In genomic region chr3:122718631-122719030, GRCm38 (mm10) we compare ENCODE assay signal across 27 mouse cellular contexts. TPM values are rescaled to one million over a fixed set of nuclear protein-coding genes. Genes with fewer than 3 reads are reported as not detected.
A peak's percentile ranks its signal among the peaks of the same experiment; 100 is the strongest.
DNase-seq lines count a peak whose midpoint lies in the region; ATAC-seq and TF ChIP-seq lines count a peak whose summit lies in the region.
"Had no signal": no experiment of that assay in that cellular context is flagged by ENCODE, and none has a peak within 500 bp of the region (broad histone marks: within the 10 kb centered on the region; RNA-seq: fewer than 3 reads in every experiment).

No protein-coding gene starts in this region.

- no peak overlapping the region for H3K4me2 ChIP-seq in forebrain, postnatal 0 days (ENCODE audit: low read depth)
- no peak overlapping the region for H3K4me2 ChIP-seq in hindbrain, embryonic 14.5 days (replicated peaks)
- H3K4me2 ChIP-seq: embryonic facial prominence, embryonic 13.5 days; forebrain, embryonic 12.5 days; forebrain, embryonic 15.5 days; heart, embryonic 11.5 days; hindbrain, embryonic 13.5 days had no signal

- TF ChIP-seq EP300 in MEL (IDR thresholded peaks at IDR 0.05; ENCODE audit: low read depth in 1 of 2, low read length in 2 of 2): peak; percentile 48 to 60

- no peak overlapping the region for H3K9ac ChIP-seq in MEL (ENCODE audit: control insufficient read depth, low read depth, low read length, poor library complexity, severe bottlenecking)
- no peak overlapping the region for H3K9ac ChIP-seq in forebrain, postnatal 0 days
- no peak overlapping the region for H3K9ac ChIP-seq in hindbrain, embryonic 14.5 days
- H3K9ac ChIP-seq: embryonic facial prominence, embryonic 13.5 days; forebrain, embryonic 12.5 days; forebrain, embryonic 15.5 days; hindbrain, embryonic 13.5 days had no signal

- 79% methylated on average over 2 of the region's 2 CpGs for WGBS in forebrain, postnatal 0 days
- 84% methylated on average over 2 of the region's 2 CpGs for WGBS in hindbrain, embryonic 14.5 days

- no peak for TF ChIP-seq RAD21 in MEL (IDR thresholded peaks at IDR 0.05; ENCODE audit: low read depth, low read length)

- H3K9me3 ChIP-seq in MEL (replicated peaks; ENCODE audit: insufficient read depth, low read length): no peaks in the 10 kb centered on the region
- no peaks in the 10 kb centered on the region for H3K9me3 ChIP-seq in forebrain, postnatal 0 days (ENCODE audit: low read length)
- H3K9me3 ChIP-seq in hindbrain, embryonic 14.5 days (ENCODE audit: control insufficient read depth, low read length): no peaks in the 10 kb centered on the region
- H3K9me3 ChIP-seq: embryonic facial prominence, embryonic 10.5 days; embryonic facial prominence, embryonic 13.5 days; forebrain, embryonic 12.5 days; forebrain, embryonic 15.5 days; hindbrain, embryonic 13.5 days had no signal

- H3K27me3 ChIP-seq in MEL (ENCODE audit: control insufficient read depth in 1 of 2, insufficient read depth in 2 of 2, low read length in 2 of 2): no peaks in the 10 kb centered on the region
- no peaks in the 10 kb centered on the region for H3K27me3 ChIP-seq in forebrain, postnatal 0 days (ENCODE audit: insufficient read depth, low read length)
- no peaks in the 10 kb centered on the region for H3K27me3 ChIP-seq in hindbrain, embryonic 14.5 days (ENCODE audit: control insufficient read depth, insufficient read depth, low read length)
- H3K27me3 ChIP-seq: embryonic facial prominence, embryonic 13.5 days; forebrain, embryonic 12.5 days; forebrain, embryonic 15.5 days; hindbrain, embryonic 13.5 days had no signal

- no peaks in the 10 kb centered on the region for H3K4me1 ChIP-seq in MEL (ENCODE audit: control insufficient read depth in 1 of 2, insufficient read depth in 2 of 2, low read length in 2 of 2)
- no peaks in the 10 kb centered on the region for H3K4me1 ChIP-seq in forebrain, postnatal 0 days (ENCODE audit: insufficient read depth)
- H3K4me1 ChIP-seq in hindbrain, embryonic 14.5 days (replicated peaks; ENCODE audit: control insufficient read depth, insufficient read depth, low read length): no peaks in the 10 kb centered on the region
- H3K4me1 ChIP-seq: embryonic facial prominence, embryonic 10.5 days; embryonic facial prominence, embryonic 13.5 days; forebrain, embryonic 12.5 days; forebrain, embryonic 15.5 days; hindbrain, embryonic 13.5 days had no signal

- H3K36me3 ChIP-seq in MEL (ENCODE audit: control insufficient read depth in 1 of 2, insufficient read depth in 2 of 2, low read length in 2 of 2): no peaks in the 10 kb centered on the region
- H3K36me3 ChIP-seq in forebrain, postnatal 0 days (ENCODE audit: insufficient read depth): no peaks in the 10 kb centered on the region
- no peaks in the 10 kb centered on the region for H3K36me3 ChIP-seq in hindbrain, embryonic 14.5 days (replicated peaks; ENCODE audit: control insufficient read depth, insufficient read depth)
- H3K36me3 ChIP-seq: embryonic facial prominence, embryonic 10.5 days; embryonic facial prominence, embryonic 13.5 days; forebrain, embryonic 12.5 days; forebrain, embryonic 15.5 days; hindbrain, embryonic 13.5 days had no signal

- H3K79me2 ChIP-seq in MEL (ENCODE audit: control insufficient read depth, insufficient read depth, low read length, poor library complexity): no peaks in the 10 kb centered on the region

- ATAC-seq in megakaryocyte progenitor cell, adult 5-6 weeks (replicated peaks; ENCODE audit: poor library complexity): peak; percentile 37; the same call in 1 of the 2 replicates
- ATAC-seq in forebrain, postnatal 0 days: no peak
- no peak for ATAC-seq in hindbrain, embryonic 14.5 days (ENCODE audit: low FRiP score)
- ATAC-seq: activated CD4-positive, CD25-positive, alpha-beta regulatory T cell, adult 4 months; CD4-positive, CD25-positive, alpha-beta regulatory T cell, adult 4 months; forebrain, embryonic 15.5 days; hindbrain, postnatal 0 days; intestine, postnatal 0 days had no signal

- TF ChIP-seq POLR2A in MEL (IDR thresholded peaks at IDR 0.05; ENCODE audit: control insufficient read depth in 1 of 2, insufficient read depth in 1 of 2, low read depth in 1 of 2, low read length in 2 of 2, poor library complexity in 1 of 2): no peak

- DNase-seq in 416B (ENCODE audit: low read depth) (peak; percentile 93), MEL (ENCODE audit: low read depth, low spot score) (peak; percentile 53)
- no peak for DNase-seq in urinary bladder, postnatal 14 days (ENCODE audit: low spot score)
- no peak for DNase-seq in forebrain, postnatal 0 days
- DNase-seq in hindbrain, embryonic 14.5 days (ENCODE audit: low spot score): no peak
- DNase-seq: adrenal gland, adult 8-10 months; adrenal gland, postnatal 25 days; B cell, adult 2 months; cerebellum, adult 18-20 months; cerebellum, adult 9-10 months; cerebellum, postnatal 14 days; embryo, embryonic 11 days; gastrocnemius, adult 2 months; gastrocnemius, postnatal 14 days; heart, adult 11 months had no signal

- no peak for TF ChIP-seq CTCF in MEL (IDR thresholded peaks at IDR 0.05 in 2 of 3, conservative IDR thresholded peaks at IDR 0.05 in 1 of 3; ENCODE audit: control insufficient read depth in 1 of 3, insufficient read depth in 1 of 3, low read depth in 2 of 3, low read length in 3 of 3, poor library complexity in 1 of 3, severe bottlenecking in 1 of 3)
- TF ChIP-seq CTCF in forebrain, postnatal 0 days (IDR thresholded peaks at IDR 0.05; ENCODE audit: low read depth): no peak

- no peak overlapping the region for H3K4me3 ChIP-seq in MEL (ENCODE audit: control insufficient read depth in 1 of 2, insufficient read depth in 1 of 2, low read depth in 2 of 2, low read length in 2 of 2)
- no peak overlapping the region for H3K4me3 ChIP-seq in forebrain, postnatal 0 days (ENCODE audit: low read depth, low read length)
- no peak overlapping the region for H3K4me3 ChIP-seq in hindbrain, embryonic 14.5 days (replicated peaks; ENCODE audit: low read length)
- H3K4me3 ChIP-seq: embryonic facial prominence, embryonic 10.5 days; embryonic facial prominence, embryonic 13.5 days; erythroblast, embryonic 14.5 days; forebrain, embryonic 12.5 days; forebrain, embryonic 15.5 days; gastrocnemius, adult 2 months; hindbrain, embryonic 13.5 days had no signal

- no peak overlapping the region for H3K27ac ChIP-seq in MEL (ENCODE audit: control insufficient read depth, low read depth, low read length)
- no peak overlapping the region for H3K27ac ChIP-seq in forebrain, postnatal 0 days (ENCODE audit: low read depth, low read length)
- H3K27ac ChIP-seq in hindbrain, embryonic 14.5 days: no peak overlapping the region
- H3K27ac ChIP-seq: embryonic facial prominence, embryonic 10.5 days; embryonic facial prominence, embryonic 13.5 days; forebrain, embryonic 12.5 days; forebrain, embryonic 15.5 days; gastrocnemius, adult 2 months; hindbrain, embryonic 13.5 days; hindbrain, postnatal 0 days had no signal

TF ChIP-seq in MEL, 35 proteins besides CTCF, POLR2A, EP300 and RAD21:
- TF ChIP-seq CHD1 (IDR thresholded peaks at IDR 0.05; ENCODE audit: low read depth, low read length): no peak
- TF ChIP-seq UBTF (IDR thresholded peaks at IDR 0.05; ENCODE audit: borderline replicate concordance, insufficient read depth, low read depth, low read length): no peak
- peak; percentile 50; the same call in 1 of the 2 replicates for TF ChIP-seq GATA1 (IDR thresholded peaks at IDR 0.05; ENCODE audit: low read depth, low read length)
- peak; percentile 70 for TF ChIP-seq JUND (IDR thresholded peaks at IDR 0.05; ENCODE audit: low read depth, low read length)
- TF ChIP-seq ETS1 (IDR thresholded peaks at IDR 0.05; ENCODE audit: low read depth, low read length): peak; percentile 50; the same call in 1 of the 2 replicates
TF ChIP-seq in MEL: peak in this region for 3.

RNA-seq across cellular contexts. Expression of gene Pde5a, which starts 10.1 kb away (rescaled TPM):
- not detected in 2 replicates for total RNA-seq in MEL (2012; rRNA removed)
- not detected for polyA plus RNA-seq in MEL (2012; ENCODE audit: insufficient read depth in 1 of 2, insufficient read length in 2 of 2, low read depth in 1 of 2, low replicate concordance in 2 of 2, missing spikeins in 1 of 2)
- 1.1 TPM in 2 replicates for total RNA-seq in megakaryocyte progenitor cell, adult 5-6 weeks (2015)
- 1.2 and 1.3 TPM in 2 replicates for total RNA-seq in megakaryocyte progenitor cell, adult 5-6 weeks (2017)
- 8.7 and 12.5 TPM in 2 replicates for total RNA-seq in forebrain, postnatal 0 days (2014; rRNA removed)
- 0.92 and 1.4 TPM in 2 replicates for polyA plus RNA-seq in forebrain, postnatal 0 days (2015; fragmentation: Nextera tagmentation; extraction: Ambion mirVana)
- polyA plus RNA-seq in hindbrain, embryonic 14.5 days (2014; fragmentation: Nextera tagmentation; extraction: Ambion mirVana): 2.6 and 3.0 TPM in 2 replicates
- polyA plus RNA-seq: erythroblast, embryonic 14.5 days had no signal

Comparison
In these comparisons a context has a peak if more than half of its experiments do, and no peak if none do; other contexts are left out.
1. DNase-seq: peak in 416B (single experiment) and MEL (single experiment); none in urinary bladder, postnatal 14 days (single experiment), forebrain, postnatal 0 days (single experiment) and hindbrain, embryonic 14.5 days (single experiment).